Mouse (Mus musculus) inflammation-experienced regulatory T-cells, adult 6 months (primary cell): ENCODE results near the gene Methig1. TPM values are rescaled to one million over a fixed set of nuclear protein-coding genes. Genes with fewer than 3 reads are reported as not detected.
"Not testable (repeated sequence)": the region's sequence is repeated elsewhere in the genome, so short reads cannot be mapped to it uniquely, and the experiment has no call there.

Experiments used
- ATAC-seq: one replicate; pipeline ENCODE4 v1.8.0; 2017
- polyA plus RNA-seq, 3 experiments: library from polyadenylated mRNA; unstranded; fragments of 100-300 nt; shearing (Covaris generic); gene quantifications; one replicate each; pipeline ENCODE4 v1.2.1; 2017

Gene Methig1
- polyA plus RNA-seq, 3 experiments from 2014 or later: 0.36 TPM; not detected in 2

DNA sequence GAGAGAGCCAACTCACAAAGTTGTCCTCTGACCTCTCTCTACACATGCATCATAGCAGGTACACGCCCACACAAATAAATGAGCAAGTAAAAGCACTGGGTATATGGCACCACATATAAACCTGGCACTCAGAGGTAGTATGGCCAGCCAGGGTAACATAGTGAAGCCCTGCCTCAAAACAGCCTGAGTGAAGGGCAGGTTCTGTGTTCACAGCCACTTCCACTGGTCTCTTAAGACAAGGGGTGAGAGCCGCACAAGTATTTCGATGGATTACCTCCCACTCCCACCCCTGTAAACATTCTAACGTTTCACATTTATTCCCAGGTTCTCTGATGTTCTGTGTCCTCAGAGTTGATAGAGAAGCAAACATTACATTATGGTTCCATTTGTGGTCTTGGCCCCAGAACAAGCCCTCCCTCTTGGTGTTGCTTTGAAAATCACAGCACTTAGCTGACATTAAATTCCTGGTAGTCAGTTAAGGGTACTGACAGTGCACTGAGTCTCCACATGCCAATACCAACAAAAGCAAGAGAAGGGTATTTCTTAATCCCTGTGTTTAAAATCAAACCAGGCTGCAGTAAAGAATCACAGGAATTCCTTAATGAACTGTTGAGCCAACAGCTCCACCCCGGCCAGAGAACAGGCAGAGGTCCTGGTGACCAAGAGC lies 11.5 kb upstream of the Methig1 start:
- ATAC-seq: not testable (repeated sequence)

DNA sequence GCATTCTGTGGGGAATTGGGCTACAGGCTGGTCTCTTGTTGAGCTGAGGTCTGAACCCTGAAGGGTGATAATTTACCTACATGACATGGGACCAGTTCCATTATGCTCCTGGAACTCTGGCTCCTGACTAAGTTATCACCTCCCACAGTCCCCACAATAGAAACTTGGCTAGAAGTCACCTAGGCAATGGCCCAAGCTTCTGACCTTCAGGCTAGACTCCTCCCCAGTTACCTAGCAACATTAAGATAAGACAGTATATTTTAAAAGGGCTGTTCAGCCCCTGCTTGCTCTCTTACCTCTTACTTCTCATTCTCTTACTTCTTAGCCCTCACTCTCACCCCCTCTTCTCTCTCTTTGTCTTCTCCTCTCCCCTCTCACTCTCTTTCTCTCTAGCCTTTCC lies 7.5 kb upstream of the Methig1 start:
- ATAC-seq: no peak

DNA sequence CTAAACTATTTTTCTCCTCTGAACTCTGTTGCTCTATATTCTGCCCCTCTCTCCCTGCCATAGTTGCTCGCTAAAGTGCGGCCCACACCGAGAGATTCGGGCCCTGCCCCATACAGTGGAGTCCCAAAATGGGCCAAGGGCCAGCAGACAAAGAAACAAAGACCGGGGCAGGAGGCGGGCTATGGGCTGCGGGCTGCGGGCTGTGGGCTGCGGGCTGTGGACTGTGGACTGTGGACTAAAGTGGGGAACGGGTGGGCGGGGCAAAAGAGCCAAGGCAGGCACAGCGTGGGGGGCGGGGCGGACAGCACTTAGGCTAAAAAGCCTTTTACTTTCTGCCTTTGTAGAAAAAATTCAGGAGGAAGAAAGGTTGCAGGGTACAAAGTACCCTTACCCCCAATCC lies 6.2 kb upstream of the Methig1 start:
- no peak for ATAC-seq

DNA sequence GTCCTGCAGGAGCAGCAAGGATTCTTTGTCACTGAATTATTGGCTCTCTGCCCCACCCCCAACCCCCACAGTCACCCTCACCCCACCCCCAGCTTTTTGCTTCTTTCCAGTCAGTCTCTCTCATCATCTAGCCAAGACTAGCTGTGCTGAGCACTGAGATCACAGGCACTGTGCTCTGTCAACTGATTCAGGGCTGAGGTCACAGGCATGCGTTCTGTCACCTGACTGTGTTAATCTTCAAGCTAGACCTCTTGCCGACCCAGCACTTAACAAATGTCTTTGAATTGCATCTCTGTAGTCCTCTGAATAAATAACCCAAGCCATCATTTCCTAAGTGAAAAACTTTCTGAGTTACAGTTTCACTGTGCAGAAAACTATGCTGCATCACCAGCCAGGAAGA lies 3.5 kb upstream of the Methig1 start:
- no peak for ATAC-seq

DNA sequence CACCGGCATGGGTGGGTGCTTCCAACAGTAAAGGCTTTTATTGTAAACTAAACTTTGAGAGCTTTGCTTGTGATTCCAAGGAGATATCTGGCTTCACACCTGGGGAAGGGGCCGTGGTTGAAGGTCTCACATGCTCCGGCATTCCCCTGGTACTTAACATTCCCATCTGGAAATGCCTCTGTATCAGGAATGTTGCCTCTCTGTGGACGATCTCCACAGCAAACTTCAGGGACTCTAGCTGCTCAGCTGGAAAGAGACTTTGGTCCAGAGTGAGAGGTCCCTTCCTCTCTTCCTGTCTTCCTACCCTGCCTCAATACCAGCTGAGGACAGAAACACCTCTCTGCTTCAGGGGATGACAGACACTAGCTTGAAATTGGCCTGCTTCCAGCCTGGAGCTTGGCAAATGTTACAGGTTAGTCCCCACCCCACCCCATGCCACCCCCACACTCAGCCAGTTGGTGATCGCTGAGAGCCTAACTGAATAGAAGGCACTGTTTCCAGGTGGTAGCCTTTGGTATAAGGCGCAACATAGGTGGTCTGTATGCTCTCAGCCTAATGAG lies 1.4 kb upstream of the Methig1 start:
- ATAC-seq: no peak

DNA sequence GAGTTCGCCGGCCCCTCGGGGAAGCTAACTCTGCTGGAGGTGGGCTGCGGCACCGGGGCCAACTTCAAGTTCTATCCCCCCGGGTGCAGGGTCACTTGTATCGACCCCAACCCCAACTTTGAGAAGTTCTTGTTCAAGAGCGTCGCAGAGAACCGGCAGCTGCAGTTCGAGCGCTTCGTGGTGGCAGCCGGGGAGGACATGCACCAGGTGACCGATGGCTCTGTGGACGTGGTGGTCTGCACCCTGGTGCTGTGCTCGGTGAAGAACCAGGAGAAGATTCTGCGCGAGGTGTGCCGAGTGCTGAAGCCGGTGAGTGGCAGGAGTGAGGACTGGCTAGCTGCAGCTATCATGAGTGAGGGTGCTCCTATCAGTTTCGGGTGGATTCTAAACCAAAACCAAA lies 450 bp downstream of the Methig1 start:
- ATAC-seq: not testable (repeated sequence)

DNA sequence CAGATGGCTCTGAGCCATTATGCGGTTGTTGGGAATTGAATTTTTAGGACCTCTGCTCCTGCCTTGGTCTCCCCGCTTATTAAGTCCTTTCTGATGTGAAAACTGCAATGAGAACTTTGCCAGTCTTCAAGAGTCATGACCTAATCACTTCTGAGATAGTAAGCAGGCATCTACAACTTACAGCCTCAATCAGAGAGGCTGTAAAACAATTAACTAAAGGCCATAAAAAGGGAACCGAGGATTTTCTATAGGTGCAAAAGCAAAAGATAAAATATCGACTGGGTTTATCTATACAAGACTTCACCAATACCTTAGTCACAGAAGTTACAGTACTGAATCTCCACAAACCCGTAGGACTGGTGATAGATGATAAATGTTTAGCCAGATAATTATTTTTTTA lies 2.9 kb downstream of the Methig1 start:
- no peak for ATAC-seq

DNA sequence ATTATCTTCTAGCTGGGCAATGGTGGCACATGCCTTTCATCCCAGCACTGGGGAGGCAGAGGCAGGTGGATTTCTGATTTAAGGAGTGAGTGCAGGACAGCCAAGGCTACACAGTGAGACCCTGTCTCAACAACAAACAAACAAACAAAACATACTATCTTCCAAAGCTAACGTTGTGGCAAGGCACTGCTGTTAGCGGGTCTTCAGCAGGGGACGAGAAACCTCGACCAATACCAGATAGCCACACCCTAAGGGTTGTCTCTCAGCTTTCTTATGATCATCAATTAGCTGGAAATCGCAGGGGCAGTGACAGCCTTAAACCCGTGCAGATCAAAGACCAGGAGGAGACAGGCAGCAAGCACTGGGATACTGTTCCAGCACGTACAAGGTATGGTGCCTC lies 11.3 kb downstream of the Methig1 start, which contains the start of gene Higd1c:
TSS of gene Higd1c (plus strand) at position 301 of the 400 bp plus-strand sequence.
- no peak for ATAC-seq

DNA sequence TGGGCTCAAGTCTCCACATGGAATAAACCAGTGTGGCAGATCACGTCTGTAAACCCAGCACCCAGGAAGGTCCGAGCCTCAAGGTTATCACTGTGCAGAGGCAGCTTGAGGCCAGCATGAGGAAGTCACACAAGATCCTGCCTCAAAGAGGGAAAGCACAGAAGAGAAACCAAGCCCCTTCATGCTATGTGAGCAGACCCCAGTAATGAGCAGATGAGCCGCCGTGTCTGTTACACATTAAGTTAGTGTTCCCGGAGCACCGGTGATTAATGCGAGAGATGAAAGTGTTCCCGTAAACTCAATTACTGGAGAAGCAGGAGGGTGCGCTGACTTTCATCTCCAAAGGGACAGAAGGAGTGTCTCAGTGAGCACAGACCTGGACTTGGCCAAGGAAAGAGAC lies 13.0 kb downstream of the Methig1 start:
- not testable (repeated sequence) for ATAC-seq

DNA sequence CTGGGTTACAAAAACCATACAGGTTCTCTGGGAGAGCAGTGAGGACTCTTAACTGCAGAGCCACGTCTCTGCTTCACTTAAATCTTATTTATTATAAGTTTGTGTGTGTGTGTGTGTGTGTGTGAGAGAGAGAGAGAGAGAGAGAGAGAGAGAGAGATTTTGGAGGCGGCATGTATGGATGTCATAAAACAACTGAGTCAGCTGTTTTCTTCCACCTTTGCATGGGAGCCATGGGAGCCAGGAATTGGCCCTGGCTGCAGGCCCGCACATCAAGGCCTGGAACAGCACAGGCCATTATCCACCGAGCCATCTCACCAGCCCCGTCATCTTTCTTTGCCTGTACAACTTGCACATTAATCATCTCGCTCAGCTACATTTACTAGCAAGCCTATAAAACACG lies 14.2 kb downstream of the Methig1 start:
- ATAC-seq: no peak

DNA sequence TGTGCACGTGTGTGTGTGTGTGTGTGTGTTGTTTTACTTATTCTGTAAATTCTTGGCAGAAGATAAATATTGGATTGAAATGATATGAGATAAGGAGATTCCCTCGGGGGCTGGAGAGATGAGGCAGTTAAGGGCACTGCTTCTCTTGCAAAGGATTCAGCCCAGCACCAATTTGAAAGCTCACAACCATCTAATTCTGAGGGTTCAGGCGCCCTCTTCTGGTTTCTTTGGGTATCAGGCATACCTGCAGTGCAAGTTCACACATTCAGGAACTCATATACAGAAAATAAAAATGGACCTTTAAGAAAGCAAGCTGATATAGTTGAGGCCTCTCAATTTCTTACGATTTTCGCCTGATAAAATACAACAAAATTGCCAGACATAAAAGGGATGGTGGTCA lies 22.1 kb downstream of the Methig1 start:
- no peak for ATAC-seq

DNA sequence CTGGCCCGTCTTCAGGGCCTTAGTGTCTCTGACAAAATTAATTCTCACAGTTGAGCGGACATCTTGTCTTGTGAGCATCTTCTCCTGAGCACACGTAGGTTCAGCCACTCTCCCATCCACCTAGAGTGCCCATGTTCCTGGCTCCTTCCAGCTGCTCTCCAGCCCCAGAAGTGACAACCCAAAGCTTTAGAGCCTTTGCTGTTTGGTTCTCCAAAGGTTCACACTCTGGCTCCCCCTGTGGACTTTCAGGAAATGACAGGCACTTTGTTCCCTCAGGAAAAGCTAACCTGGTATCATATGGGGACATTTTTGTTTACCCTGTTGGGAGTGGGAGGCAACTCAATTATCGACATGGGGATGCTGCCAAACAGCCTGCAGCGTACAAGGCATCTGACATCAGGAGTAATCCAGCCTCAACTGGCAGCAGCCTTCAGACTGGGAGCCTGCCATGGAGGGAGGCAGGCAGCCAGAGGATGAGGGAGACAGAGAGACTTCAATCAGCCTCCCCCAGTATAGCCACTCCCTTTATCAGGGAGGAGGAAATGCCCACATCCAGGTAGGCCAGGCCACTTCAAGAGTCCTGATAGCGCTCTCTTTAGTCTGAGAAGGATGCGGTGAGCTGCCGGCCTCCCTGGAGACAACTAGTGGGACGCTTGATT lies 25.0 kb downstream of the Methig1 start:
- ATAC-seq: not testable (repeated sequence)

DNA sequence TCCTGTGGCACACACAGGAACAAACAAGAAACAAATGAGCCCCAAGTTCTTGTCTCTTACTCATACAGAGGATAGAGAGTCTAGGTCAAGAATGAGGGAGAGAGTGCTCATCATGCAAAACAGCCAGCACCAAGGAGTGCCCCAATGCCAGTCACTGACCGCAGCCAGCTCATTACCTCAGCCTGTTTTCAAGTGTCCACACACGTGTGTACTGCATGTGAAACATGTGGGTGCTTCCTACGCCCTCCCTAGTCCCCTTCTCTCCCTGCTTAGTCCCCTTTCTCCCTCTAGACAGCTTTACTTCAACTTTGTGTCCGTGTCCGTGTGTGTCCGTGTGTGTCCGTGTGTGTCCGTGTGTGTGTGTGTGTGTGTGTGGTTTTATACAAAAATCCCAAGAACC lies 26.7 kb downstream of the Methig1 start:
- ATAC-seq: no peak

DNA sequence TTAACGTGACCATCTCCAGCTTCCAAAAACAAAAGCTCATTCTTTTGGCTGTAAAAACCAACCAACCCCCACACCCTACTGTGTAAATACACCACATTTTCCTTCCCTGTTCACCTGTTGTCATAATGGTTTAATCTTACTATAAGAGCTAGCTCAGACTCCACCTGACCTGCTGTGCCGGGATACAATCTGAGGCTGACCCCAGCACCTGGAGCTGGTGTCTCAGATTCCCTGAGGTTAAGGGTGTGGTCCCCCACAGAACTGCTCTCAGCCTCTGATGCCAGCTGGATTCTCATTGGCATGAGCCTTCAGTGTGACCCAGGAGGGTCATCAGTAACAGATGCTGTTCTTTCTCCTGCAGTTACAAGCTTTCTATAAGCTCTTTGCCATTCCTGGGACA lies 27.2 kb downstream of the Methig1 start:
- ATAC-seq: no peak

DNA sequence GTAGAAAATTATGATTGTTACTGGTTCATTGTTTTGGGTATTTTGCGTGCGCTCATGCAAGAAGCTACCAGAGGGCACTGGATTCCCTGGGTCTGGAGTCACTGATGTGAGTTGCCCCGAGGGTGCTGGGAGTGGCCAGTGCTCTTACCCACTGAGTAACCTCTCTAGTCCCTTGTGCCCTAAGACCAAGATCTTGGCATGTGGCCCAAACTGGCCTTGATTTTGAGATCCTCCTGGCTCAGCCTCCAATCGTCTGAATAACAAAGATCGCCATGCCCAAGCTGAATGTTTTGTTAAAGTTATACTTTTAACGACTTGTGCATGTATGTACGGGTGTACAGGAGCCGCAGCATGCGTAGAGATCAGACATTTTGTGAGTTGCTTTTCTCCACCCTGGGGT lies 32.8 kb downstream of the Methig1 start:
- no peak for ATAC-seq

DNA sequence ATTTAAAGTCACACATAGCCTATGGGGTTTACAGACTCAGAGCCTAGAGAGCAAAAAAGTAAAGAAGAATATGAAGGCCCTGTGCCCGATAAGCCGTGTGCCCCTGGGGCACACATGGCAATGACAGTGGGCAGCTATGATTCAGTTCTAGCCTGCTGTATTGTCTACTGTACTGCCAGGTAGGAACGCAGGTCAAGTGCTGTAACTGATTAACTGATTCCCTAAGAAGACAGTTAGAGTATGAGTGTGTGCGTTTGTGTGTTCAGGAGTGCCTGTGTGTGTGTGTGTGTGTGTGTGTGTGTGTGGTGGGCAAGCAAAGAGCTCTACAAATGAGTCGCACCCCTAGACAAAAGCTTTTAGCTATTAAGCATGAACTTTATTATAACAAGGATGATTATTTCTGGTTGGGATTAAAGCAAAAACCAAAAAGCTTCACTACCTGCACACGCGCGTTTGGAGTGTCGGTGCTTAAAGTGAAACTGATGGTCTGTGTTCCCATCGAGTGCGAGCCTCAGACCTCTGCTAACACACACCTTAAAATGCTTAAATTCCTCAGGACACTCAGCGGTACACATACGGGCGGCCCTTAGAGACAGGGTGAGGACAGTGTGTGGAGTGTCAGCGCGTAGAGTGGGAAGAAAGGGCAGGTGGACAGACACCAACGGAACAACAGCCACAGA lies 34.7 kb downstream of the Methig1 start:
- ATAC-seq: no peak

DNA sequence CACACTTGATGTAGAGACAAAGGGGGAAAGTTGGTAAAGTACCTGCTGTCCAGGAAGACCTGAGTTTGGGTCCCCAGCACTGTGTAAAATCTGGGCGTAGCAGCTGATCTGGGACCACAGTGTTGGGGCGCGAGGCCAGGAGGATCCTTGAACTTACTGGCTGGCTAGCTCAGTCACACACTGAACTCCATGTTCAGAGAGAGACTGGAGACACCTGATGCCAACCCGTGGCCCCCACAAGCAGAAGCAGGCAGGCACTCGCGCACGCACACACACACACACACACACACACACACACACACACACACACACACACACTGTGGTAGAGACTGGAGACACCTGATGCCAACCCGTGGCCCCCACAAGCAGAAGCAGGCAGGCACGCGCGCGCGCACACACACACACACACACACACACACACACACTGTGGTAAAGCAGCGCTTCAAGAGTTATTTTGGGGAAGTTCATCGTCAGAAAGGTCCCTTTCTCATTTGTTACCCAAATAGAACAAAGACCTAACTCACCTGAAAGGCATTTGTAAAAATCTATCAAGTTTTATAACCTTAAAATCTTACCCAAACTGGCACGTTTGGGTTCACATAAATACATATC lies 35.4 kb downstream of the Methig1 start:
- no peak for ATAC-seq

DNA sequence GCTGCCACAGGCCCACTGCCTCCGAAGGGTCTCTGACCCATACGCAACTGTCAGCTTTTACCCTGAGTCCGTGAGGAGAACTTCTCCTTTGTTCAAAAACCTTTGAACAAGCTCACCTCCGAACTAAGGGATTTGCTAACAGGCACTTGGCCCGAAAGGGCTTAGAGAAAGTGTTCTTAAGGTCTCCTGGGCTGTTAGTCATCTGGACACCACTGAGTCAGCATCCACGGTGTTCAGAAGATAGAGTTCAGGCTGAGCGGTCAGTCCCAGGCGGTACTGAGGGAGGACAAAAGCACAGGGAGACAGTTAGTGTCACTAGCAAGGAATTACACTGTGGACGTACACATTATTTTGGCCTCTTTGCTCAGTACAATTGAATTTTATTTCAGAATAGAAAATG lies 35.9 kb downstream of the Methig1 start:
- no peak for ATAC-seq

DNA sequence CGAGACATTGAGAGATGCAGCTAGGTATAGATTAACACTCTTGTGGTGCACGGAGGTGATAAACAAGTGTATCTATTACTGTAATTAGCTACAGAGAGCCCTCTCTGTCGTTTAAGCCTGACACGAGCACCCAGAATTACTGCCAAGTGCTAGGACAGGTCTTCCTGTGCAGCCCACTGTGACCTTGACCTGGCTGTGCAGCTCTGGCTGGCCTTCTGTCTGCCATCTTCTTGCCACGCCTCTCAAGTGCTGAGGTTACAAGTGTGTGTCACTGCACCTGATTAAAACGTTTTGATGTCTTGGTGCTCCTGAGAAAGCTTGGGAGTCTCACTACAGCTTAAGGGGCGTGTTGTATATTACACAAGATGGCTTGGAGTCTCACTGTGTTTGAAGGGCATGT lies 38.1 kb downstream of the Methig1 start:
- no peak for ATAC-seq

DNA sequence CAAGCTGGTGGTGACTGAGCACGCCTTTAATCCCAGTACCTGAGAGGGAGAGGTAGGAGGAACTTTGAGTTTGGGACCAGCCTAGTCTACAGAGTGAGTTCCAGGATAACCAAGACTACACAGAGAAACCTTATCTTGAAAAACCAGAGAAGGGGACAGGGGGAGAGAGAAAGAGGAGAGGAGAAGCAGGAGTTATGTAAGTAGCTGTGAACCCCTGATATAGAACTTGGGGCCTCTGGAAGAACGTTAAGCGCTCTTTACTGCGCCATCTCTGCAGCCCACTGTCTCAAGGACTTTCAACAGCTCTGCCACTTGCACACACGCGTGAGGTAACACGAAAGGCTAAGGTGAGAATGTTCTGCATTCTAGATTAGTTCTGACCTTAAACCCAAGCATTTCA lies 38.6 kb downstream of the Methig1 start:
- no peak for ATAC-seq

DNA sequence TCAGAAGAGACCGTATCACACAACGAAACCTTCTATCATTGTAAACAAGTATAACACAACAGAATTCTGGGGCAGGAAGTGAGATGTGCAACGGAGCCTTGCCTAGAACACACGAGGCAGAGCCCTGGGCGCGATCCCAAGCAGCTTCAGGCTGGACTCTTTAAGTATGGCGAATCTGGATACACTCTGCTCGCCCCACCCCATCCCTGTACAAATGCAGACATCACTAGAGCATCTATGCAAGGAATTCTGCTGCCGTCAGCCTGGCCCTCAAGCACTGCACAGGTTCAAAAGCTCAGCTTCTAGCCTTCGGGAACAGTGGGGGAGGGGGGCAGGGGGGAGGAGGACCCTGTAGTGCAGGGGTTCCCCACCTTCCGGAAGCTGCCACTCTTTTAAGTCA lies 40.1 kb downstream of the Methig1 start:
- ATAC-seq: no peak

DNA sequence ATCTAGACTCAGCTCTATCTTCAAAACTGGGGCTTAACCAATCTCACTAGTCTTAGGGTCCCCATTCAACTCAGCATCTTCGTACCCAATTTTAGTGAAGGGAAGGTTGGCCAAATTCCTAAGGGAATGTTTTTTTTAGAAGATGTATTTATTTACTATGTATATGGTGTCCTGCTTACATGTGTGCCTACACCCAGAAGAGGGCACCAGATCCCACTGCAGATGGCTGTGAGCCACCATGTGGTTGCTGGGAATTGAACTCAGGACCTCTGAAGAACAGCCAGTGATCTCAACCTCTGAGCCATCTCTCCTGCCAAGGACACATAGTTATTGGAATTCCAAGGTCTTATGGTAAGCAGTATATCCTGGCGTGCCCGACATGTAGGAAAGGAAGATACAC lies 42.6 kb downstream of the Methig1 start:
- no peak for ATAC-seq

DNA sequence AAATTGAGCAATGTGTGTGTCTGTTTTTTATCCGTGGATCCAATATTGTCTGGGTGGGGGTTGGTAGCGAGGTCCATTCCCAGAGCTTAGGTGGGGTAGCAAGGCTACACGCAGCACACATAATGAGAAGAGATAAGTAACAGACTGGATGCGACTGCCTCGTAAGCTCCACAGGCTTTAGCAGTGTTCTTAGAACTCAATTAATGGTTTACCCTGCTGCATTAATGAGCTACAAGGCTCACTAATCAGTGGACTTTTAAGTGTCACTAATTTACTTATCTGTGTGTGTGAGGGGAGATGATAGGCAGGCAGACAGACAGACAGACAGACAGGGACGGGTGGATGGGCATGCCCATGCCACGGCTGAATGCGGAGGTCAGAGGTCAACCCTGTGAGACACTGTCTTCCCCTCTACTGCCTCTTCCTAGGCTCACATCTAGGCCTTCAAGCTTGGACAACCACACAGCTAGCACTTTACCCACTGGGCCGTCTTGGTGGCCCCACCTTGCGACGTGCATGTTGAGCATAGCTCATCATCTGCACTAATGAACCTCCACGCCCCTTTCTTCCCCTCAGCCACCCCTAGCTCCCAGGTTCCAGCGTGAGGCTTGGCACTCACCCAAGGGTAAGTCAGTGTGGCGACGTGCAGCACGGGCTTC lies 47.8 kb downstream of the Methig1 start:
- no peak for ATAC-seq
